Mouse (Mus musculus): ENCODE measurements around the gene H6pd. TPM values are rescaled to one million over a fixed set of nuclear protein-coding genes. Genes with fewer than 3 reads are reported as not detected.

The H6pd gene
- polyA plus RNA-seq, 1 experiment from 2014 or later = 5.6 TPM

- Histone ChIP-seq H3K27ac (no peak overlapping the region), H3K4me3 (no peak overlapping the region), H3K36me3 (no peaks in the 10 kb centered on the region), H3K27me3 (ENCODE audit: low read depth, poor library complexity, severe bottlenecking) (peaks cover 22% of the 10 kb centered on the region), H3K4me1 (no peaks in the 10 kb centered on the region), H3K9me3 (replicated peaks) (no peaks in the 10 kb centered on the region)
- WGBS = 82% methylated on average over 9 of the region's 9 CpGs
- DNase-seq (ENCODE audit: low spot score) = no peak
Measured at GRCm38 (mm10) chr4:150040003-150040581, 31.3 kb upstream of the H6pd start.

DNA sequence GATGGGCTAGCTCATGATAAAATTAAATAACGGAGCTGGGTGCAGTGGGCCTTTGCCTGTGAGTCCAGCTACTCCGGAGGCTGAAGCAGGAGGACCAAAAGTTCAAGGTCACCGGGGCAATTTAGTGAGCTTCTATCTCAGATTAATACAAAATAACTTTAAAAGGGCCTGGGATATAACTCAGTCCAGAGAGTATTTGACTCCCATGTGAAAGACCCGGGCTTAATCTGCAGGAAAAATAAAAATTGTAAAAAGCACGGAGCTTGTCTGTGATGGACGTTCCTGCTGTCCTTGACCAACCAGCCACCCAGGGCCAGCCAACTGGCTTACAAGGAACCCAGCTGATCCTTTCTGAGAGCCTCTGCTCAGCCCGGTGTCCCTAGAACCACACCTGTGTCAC, 29.7 kb upstream of the H6pd start:
- Histone ChIP-seq H3K9me3 (replicated peaks) (no peaks in the 10 kb centered on the region), H3K4me1 (peaks cover 4% of the 10 kb centered on the region), H3K4me3 (no peak overlapping the region), H3K36me3 (no peaks in the 10 kb centered on the region), H3K27me3 (ENCODE audit: low read depth, poor library complexity, severe bottlenecking) (peaks cover 30% of the 10 kb centered on the region), H3K27ac (no peak overlapping the region)
- WGBS = 92% methylated on average over 7 of the region's 7 CpGs
- no peak for DNase-seq (ENCODE audit: low spot score)

- Histone ChIP-seq H3K4me3 (no peak overlapping the region), H3K36me3 (no peaks in the 10 kb centered on the region), H3K4me1 (peaks cover 21% of the 10 kb centered on the region), H3K27ac (no peak overlapping the region), H3K27me3 (ENCODE audit: low read depth, poor library complexity, severe bottlenecking) (peaks cover 48% of the 10 kb centered on the region), H3K9me3 (replicated peaks) (no peaks in the 10 kb centered on the region)
- no peak for DNase-seq (ENCODE audit: low spot score)
- 86% methylated on average over 6 of the region's 6 CpGs for WGBS
Measured at GRCm38 (mm10) chr4:150036094-150036493, 27.3 kb upstream of the H6pd start.

GRCm38 (mm10) chr4:150035280-150035679, 26.5 kb upstream of the H6pd start:
- no peak overlapping the region for H3K4me3 ChIP-seq
- H3K27me3 ChIP-seq (ENCODE audit: low read depth, poor library complexity, severe bottlenecking) = peaks cover 56% of the 10 kb centered on the region
- no peaks in the 10 kb centered on the region for H3K9me3 ChIP-seq (replicated peaks)
- H3K27ac ChIP-seq = no peak overlapping the region
- DNase-seq (ENCODE audit: low spot score) = peak; percentile 91
- H3K4me1 ChIP-seq = peaks cover 29% of the 10 kb centered on the region
- WGBS = 14% methylated on average over 10 of the region's 10 CpGs
- H3K36me3 ChIP-seq = no peaks in the 10 kb centered on the region

DNA sequence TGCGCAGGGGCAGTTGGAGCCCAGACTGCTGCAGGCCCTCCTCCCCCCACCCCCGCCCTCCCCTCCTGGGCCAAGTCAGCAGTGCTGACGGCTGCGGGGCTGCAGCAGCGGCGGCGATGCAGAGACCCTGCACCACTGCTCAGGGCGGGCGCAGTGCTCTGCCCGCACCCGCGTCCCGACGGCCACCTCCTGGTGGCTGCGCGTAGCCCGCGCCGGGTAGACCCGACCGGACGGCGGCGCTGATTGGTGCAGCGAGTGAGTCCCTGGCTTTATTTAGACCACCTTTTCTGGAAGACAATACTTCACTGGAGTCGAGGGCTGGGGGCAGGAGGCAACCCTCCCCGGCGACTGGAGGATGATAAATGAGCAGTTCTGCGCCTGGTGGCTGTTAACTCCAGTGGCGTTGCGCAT, 24.4 kb upstream of the H6pd start:
- H3K4me1 ChIP-seq = peaks cover 40% of the 10 kb centered on the region
- peak; percentile 69 for DNase-seq (ENCODE audit: low spot score)
- WGBS = 1% methylated on average over 31 of the region's 31 CpGs
- H3K4me3 ChIP-seq = peak overlapping the region; percentile 45
- H3K27ac ChIP-seq = peak overlapping the region; percentile 48
- peaks cover 76% of the 10 kb centered on the region for H3K27me3 ChIP-seq (ENCODE audit: low read depth, poor library complexity, severe bottlenecking)
- no peaks in the 10 kb centered on the region for H3K36me3 ChIP-seq
- no peaks in the 10 kb centered on the region for H3K9me3 ChIP-seq (replicated peaks)

DNA sequence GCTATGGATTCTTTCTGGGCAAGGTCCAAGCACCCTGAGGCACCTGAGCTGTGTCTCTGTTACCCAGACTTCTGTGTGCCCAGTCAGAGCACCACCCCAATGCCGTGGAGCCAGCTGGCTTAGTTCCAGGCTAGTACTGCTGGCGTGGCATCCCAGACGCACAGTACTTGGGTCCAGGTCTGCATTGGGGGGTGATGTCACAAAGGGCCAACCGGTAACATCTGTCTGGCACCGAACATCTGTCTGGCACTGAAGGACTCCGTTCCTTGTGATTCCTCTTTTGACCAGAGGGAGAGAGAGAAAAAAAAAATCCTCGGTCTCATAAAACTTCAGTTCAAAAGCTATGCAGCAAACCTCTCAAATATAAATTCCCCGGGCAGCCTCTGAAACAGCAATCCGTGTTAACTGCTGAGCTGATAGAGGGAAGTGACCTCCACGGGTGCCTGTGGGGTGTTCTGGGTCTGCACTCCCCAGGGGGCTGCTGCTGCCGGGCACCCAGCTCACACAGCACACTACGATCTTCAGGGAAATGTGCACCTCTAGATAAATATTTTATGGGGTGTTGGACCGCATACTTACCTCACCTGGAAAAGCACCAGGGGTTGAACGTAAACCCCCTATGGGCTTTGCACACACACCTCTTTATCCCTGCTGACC, 22.5 kb upstream of the H6pd start:
- DNase-seq (ENCODE audit: low spot score) = no peak
- WGBS = 25% methylated on average over 14 of the region's 14 CpGs

GRCm38 (mm10) chr4:150030449-150031233, 21.8 kb upstream of the H6pd start:
- H3K27ac ChIP-seq = no peak overlapping the region
- no peaks in the 10 kb centered on the region for H3K9me3 ChIP-seq (replicated peaks)
- H3K36me3 ChIP-seq = no peaks in the 10 kb centered on the region
- peak; percentile 68 for DNase-seq (ENCODE audit: low spot score)
- H3K4me3 ChIP-seq = peak overlapping the region; percentile 49
- peaks cover 40% of the 10 kb centered on the region for H3K4me1 ChIP-seq
- peaks cover 98% of the 10 kb centered on the region for H3K27me3 ChIP-seq (ENCODE audit: low read depth, poor library complexity, severe bottlenecking)
- 1% methylated on average over 28 of the region's 28 CpGs for WGBS

More for the DNA sequence above, 22.5 kb upstream of the H6pd start:
- Histone ChIP-seq H3K4me3 (peak overlapping the region; percentile 49), H3K27ac (no peak overlapping the region), H3K4me1 (peaks cover 40% of the 10 kb centered on the region), H3K27me3 (ENCODE audit: low read depth, poor library complexity, severe bottlenecking) (peaks cover 95% of the 10 kb centered on the region), H3K36me3 (no peaks in the 10 kb centered on the region), H3K9me3 (replicated peaks) (no peaks in the 10 kb centered on the region)

GRCm38 (mm10) chr4:150029885-150030284, 21.1 kb upstream of the H6pd start:
- Histone ChIP-seq H3K4me3 (peak overlapping the region; percentile 49), H3K4me1 (peaks cover 44% of the 10 kb centered on the region), H3K36me3 (no peaks in the 10 kb centered on the region), H3K27me3 (ENCODE audit: low read depth, poor library complexity, severe bottlenecking) (peaks cover 96% of the 10 kb centered on the region), H3K27ac (no peak overlapping the region), H3K9me3 (replicated peaks) (no peaks in the 10 kb centered on the region)
- 5% methylated on average over 11 of the region's 11 CpGs for whole genome bisulfite sequencing
- peak; percentile 55 for DNase-seq (ENCODE audit: low spot score)

DNA sequence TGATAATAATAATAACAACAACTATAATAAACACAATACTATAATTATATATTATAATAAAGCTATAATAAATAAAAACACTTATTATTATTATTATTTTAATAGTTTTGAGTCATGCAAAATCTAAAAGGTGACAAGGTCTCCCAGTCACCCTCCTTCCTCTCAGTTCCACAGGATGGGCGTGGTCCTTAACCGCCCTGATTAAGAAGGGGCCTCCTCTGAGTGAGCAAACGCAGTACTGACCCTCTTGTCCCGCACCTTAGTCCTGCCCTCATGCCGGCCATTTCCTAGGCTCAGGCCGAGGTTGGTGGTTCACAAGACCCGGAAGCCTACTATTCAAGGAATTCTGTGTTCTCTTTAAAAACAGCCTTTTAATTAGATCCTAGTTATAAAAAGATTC, 14.7 kb upstream of the H6pd start:
- H3K4me1 ChIP-seq = 0 out of 2 replicates have a peak, but pooled peaks cover 4% of the 10 kb centered on the region
- H3K9me3 ChIP-seq (replicated peaks) = no peaks in the 10 kb centered on the region
- H3K4me3 ChIP-seq = no peak overlapping the region
- WGBS = 72% methylated on average over 7 of the region's 7 CpGs
- H3K27me3 ChIP-seq (ENCODE audit: low read depth, poor library complexity, severe bottlenecking) = peaks cover 40% of the 10 kb centered on the region
- no peak overlapping the region for H3K27ac ChIP-seq
- no peak for DNase-seq (ENCODE audit: low spot score)
- no peaks in the 10 kb centered on the region for H3K36me3 ChIP-seq

DNA sequence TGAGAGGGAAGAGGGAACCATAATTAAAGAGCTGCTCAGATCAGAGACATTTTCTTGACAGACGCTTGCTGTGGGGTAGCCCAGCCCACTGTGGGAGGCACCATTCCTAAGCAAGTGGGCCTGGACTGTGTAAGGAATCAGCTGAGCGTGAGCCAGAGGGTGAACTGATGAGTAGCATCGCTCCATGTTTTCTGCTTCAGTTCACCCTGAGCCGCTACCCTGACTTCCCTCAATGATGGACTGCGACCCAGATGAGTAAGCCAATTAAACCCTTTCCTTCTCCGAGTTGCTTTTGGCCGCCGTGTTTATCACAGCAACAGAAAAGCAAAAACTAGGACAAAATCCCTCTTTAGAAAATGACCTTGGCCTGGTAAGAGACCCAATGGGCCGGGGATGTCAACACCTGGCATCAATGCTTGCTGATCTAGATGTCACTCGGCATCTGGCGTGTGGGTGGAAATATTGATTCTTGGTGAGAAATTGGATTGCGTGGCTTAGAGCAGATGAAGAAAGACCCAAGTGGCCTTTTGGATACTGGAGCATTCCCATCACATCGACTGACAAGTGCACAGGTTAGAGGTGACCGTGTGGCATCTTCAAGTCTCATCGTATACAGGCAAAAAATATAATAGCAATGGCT, 11.0 kb upstream of the H6pd start:
- WGBS = 89% methylated on average over 15 of the region's 15 CpGs
- Histone ChIP-seq H3K27me3 (ENCODE audit: low read depth, poor library complexity, severe bottlenecking) (0 out of 2 replicates have a peak, but pooled peaks cover 16% of the 10 kb centered on the region), H3K9me3 (replicated peaks) (no peaks in the 10 kb centered on the region), H3K4me3 (no peak overlapping the region), H3K4me1 (no peaks in the 10 kb centered on the region), H3K36me3 (no peaks in the 10 kb centered on the region), H3K27ac (no peak overlapping the region)
- DNase-seq (ENCODE audit: low spot score) = no peak

DNA sequence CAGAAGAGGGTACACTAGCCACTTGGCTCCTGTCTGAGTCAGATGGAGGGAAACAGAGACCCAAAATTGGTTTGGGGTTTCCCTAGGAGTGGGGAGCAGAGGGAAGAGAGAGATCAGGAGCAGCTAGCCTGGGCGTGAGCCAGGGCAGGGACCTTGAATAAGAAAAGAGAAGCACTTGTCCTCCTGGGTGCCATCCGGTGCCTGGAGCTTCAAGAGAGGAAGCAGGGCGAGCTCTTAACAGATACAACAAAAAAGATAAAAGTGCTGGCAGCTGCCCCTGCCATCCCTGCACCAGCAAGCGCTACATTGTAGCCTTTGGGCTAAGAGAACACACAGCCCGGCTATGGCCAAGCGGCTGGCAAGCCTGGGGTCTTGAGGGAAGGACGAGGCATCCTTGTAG, 6.6 kb upstream of the H6pd start:
- 69% methylated on average over 7 of the region's 7 CpGs for WGBS
- Histone ChIP-seq H3K4me1 (peaks cover 4% of the 10 kb centered on the region; the same call in 1 of the 2 replicates), H3K4me3 (no peak overlapping the region), H3K27ac (no peak overlapping the region), H3K9me3 (replicated peaks) (no peaks in the 10 kb centered on the region), H3K36me3 (no peaks in the 10 kb centered on the region), H3K27me3 (ENCODE audit: low read depth, poor library complexity, severe bottlenecking) (0 out of 2 replicates have a peak, but pooled peaks cover 9% of the 10 kb centered on the region)
- DNase-seq (ENCODE audit: low spot score) = no peak

DNA sequence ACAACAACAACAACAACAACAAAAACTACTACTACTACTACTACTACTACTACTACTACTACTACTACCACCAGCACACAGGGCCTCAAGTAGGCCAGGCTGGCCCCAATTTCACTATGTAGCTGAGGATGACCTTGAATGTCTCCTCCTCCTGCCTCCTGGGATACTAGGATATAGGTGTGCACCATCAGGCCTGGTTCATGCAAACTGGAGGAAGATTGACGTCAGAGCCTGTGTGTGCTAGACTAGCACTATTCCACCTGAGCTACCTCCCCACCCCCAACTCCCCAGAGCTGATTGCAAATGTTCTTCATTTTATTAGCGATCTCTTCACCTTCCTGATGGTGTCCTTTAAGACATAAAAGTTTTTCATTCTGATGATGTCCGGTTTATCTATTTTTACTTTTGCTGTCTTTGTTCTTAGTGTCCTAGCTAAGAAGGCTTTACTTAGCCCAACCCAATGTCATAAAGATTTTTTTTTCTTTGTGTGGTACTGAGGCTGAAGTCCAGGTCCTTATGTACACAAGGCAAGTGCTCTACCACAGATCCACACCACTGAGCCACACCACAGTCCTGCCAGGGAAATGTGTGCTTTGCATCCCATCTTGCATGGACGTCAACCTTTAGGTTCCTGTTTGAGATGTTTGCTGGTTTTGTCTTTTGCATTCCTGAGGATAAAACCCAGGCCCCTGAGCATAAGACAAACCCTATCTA, 5.7 kb upstream of the H6pd start:
- 0 out of 2 replicates have a peak, but pooled peaks cover 9% of the 10 kb centered on the region for H3K27me3 ChIP-seq (ENCODE audit: low read depth, poor library complexity, severe bottlenecking)
- no peak for DNase-seq (ENCODE audit: low spot score)
- H3K4me1 ChIP-seq = peaks cover 7% of the 10 kb centered on the region; the same call in 1 of the 2 replicates
- no peaks in the 10 kb centered on the region for H3K9me3 ChIP-seq (replicated peaks)
- H3K4me3 ChIP-seq = no peak overlapping the region
- H3K27ac ChIP-seq = no peak overlapping the region
- WGBS = 87% methylated on average over 4 of the region's 4 CpGs
- H3K36me3 ChIP-seq = no peaks in the 10 kb centered on the region

Data from limb, embryonic 10.5 days (tissue).